Mouse (Mus musculus): ENCODE measurements around the gene Hivep2. TPM values are rescaled to one million over a fixed set of nuclear protein-coding genes. Genes with fewer than 3 reads are reported as not detected.

Hivep2 gene
- polyA plus RNA-seq, 1 experiment from 2014 or later: 0.32 TPM

DNA sequence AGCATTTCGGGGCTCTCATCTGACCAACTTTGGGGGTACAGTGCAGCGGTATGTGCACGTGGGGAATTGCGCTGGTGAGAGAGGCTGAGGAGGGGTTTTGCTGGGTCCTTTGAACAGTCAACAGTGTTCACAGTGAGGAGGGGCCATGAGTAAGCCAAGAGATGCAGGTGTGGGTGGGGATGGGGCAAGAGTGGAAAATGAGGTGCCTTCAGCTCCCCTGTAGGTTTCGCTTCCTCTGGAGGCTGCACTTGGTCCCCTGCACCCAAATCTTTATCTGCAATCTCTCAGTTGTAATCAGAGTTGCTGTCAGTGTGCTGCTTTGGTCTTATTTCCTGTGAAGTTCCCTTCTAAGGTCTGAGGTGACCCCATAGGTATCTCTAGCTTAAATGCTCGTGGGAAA, 27.5 kb downstream of the Hivep2 start:
- H3K4me1 ChIP-seq (replicated peaks): no peaks in the 10 kb centered on the region
- WGBS (ENCODE audit: insufficient replicate concordance): 67% methylated on average over 6 of the region's 6 CpGs
- no peak overlapping the region for H3K27ac ChIP-seq (replicated peaks)
- no peaks in the 10 kb centered on the region for H3K36me3 ChIP-seq (replicated peaks)
- no peak overlapping the region for H3K4me3 ChIP-seq (replicated peaks)
- no peak for ATAC-seq (ENCODE audit: insufficient read depth)
- no peaks in the 10 kb centered on the region for H3K9me3 ChIP-seq (replicated peaks)
- no peak overlapping the region for H3K9ac ChIP-seq
- H3K27me3 ChIP-seq: no peaks in the 10 kb centered on the region
- H3K4me2 ChIP-seq: no peak overlapping the region

DNA sequence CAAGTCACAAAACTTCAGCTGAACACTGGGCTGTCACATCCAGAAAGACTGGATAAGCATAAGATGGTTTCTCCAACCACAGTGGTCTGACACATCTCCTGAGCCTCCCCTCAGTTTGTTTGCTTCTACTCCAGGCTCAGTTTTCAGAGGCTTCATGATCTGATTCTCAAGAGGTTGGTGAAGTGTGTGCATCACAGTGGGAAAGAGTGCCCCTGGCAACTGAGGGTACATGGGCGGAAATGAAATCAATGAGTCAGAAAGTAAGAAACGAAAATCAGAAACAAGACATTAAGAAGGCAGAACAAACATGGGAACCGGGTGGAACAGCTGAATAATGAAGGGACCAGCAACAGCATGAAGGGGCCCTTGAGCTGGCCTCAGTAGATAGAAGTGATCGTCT, 31.5 kb downstream of the Hivep2 start:
- H3K27ac ChIP-seq (replicated peaks): no peak overlapping the region
- no peak for ATAC-seq (ENCODE audit: insufficient read depth)

GRCm38 (mm10) chr10:14004769-14005517, 39.1 kb downstream of the Hivep2 start:
- ATAC-seq (ENCODE audit: insufficient read depth): no peak
- H3K4me2 ChIP-seq: no peak overlapping the region

More for the DNA sequence above, 31.5 kb downstream of the Hivep2 start:
- Histone ChIP-seq H3K4me3 (replicated peaks) (no peak overlapping the region), H3K9me3 (replicated peaks) (no peaks in the 10 kb centered on the region), H3K4me1 (replicated peaks) (no peaks in the 10 kb centered on the region), H3K27me3 (no peaks in the 10 kb centered on the region), H3K4me2 (no peak overlapping the region), H3K9ac (no peak overlapping the region), H3K36me3 (replicated peaks) (no peaks in the 10 kb centered on the region)
- WGBS (ENCODE audit: insufficient replicate concordance): 68% methylated on average over 4 of the region's 4 CpGs

DNA sequence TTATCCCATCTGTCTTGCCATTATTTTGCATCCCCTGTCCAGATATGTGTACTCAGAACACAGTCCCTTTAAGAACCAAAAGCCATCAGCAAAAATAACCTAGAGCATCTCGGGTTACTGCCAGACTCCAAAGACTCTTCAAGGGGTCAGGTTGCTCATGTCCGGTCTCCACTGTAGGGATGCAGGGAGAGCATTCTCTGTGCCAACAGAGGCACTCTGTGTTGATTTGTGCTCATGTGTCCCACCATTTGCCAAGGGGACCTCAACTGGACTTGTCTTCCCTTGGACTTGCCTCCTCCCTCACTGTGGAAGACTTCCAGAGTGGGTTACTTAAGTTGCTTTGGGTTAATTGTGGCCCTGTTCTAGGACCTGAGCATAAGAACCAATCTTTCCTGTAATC, 43.8 kb downstream of the Hivep2 start:
- WGBS (ENCODE audit: insufficient replicate concordance): 69% methylated on average over 2 of the region's 2 CpGs
- H3K4me1 ChIP-seq (replicated peaks): no peaks in the 10 kb centered on the region
- no peak for ATAC-seq (ENCODE audit: insufficient read depth)

More at GRCm38 (mm10) chr10:14004769-14005517, 39.1 kb downstream of the Hivep2 start:
- H3K27ac ChIP-seq (replicated peaks): no peak overlapping the region
- H3K4me3 ChIP-seq (replicated peaks): no peak overlapping the region
- WGBS (ENCODE audit: insufficient replicate concordance): 59% methylated on average over 4 of the region's 4 CpGs
- H3K9me3 ChIP-seq (replicated peaks): no peaks in the 10 kb centered on the region
- H3K9ac ChIP-seq: no peak overlapping the region
- no peaks in the 10 kb centered on the region for H3K27me3 ChIP-seq
- no peaks in the 10 kb centered on the region for H3K4me1 ChIP-seq (replicated peaks)
- no peaks in the 10 kb centered on the region for H3K36me3 ChIP-seq (replicated peaks)

DNA sequence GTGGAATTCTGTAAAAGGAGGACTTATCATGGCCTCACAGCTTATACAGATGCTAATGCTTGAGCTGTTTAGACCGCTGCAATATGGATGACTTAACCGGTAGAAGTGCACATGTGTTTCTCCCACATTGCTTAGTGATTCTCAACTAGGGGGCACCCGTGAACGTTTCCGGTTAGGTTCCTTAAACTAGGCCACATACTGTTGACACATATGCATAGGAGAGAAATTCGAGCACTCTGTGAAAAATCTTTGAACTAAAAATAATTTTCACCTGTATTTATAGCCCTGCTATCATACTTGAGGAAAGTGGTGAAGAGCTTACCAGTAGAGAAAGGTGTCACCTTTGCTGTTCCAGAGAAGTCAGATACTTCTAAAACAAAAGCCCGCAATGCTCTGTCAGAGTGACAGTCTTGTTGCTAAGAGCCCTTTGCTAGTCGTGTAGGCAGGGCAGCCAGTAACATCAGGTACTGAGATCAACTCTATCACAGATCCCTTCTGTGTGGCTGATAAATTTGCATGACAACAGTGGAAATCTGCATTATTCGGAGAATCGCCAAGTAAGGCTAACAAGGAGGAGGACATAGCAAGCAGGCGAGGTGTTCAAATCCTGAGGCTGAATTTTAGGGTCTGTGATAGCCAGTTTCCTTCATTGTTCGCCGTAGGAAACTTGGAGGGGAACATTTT, 50.6 kb downstream of the Hivep2 start:
- no peak for ATAC-seq (ENCODE audit: insufficient read depth)
- 53% methylated on average over 13 of the region's 13 CpGs for WGBS (ENCODE audit: insufficient replicate concordance)
- no peaks in the 10 kb centered on the region for H3K36me3 ChIP-seq (replicated peaks)

More for the DNA sequence above, 43.8 kb downstream of the Hivep2 start:
- H3K36me3 ChIP-seq (replicated peaks): no peaks in the 10 kb centered on the region
- no peaks in the 10 kb centered on the region for H3K9me3 ChIP-seq (replicated peaks)
- no peak overlapping the region for H3K9ac ChIP-seq
- H3K27me3 ChIP-seq: no peaks in the 10 kb centered on the region
- H3K4me3 ChIP-seq (replicated peaks): no peak overlapping the region
- H3K27ac ChIP-seq (replicated peaks): no peak overlapping the region
- H3K4me2 ChIP-seq: no peak overlapping the region

GRCm38 (mm10) chr10:14017338-14017737, 51.5 kb downstream of the Hivep2 start:
- H3K9me3 ChIP-seq (replicated peaks): no peaks in the 10 kb centered on the region
- H3K4me1 ChIP-seq (replicated peaks): no peaks in the 10 kb centered on the region
- H3K4me2 ChIP-seq: no peak overlapping the region
- no peaks in the 10 kb centered on the region for H3K36me3 ChIP-seq (replicated peaks)
- no peak overlapping the region for H3K9ac ChIP-seq
- 54% methylated on average over 2 of the region's 2 CpGs for WGBS (ENCODE audit: insufficient replicate concordance)
- H3K27ac ChIP-seq (replicated peaks): no peak overlapping the region
- ATAC-seq (ENCODE audit: insufficient read depth): no peak
- no peak overlapping the region for H3K4me3 ChIP-seq (replicated peaks)
- H3K27me3 ChIP-seq: no peaks in the 10 kb centered on the region

More for the DNA sequence above, 50.6 kb downstream of the Hivep2 start:
- no peak overlapping the region for H3K4me2 ChIP-seq
- H3K4me1 ChIP-seq (replicated peaks): no peaks in the 10 kb centered on the region
- H3K4me3 ChIP-seq (replicated peaks): no peak overlapping the region
- no peak overlapping the region for H3K27ac ChIP-seq (replicated peaks)
- H3K9me3 ChIP-seq (replicated peaks): no peaks in the 10 kb centered on the region
- no peak overlapping the region for H3K9ac ChIP-seq
- no peaks in the 10 kb centered on the region for H3K27me3 ChIP-seq

- Histone ChIP-seq H3K4me2 (no peak overlapping the region), H3K4me3 (replicated peaks) (no peak overlapping the region), H3K27ac (replicated peaks) (no peak overlapping the region)
Measured at GRCm38 (mm10) chr10:14017822-14018364, 52.0 kb downstream of the Hivep2 start.

DNA sequence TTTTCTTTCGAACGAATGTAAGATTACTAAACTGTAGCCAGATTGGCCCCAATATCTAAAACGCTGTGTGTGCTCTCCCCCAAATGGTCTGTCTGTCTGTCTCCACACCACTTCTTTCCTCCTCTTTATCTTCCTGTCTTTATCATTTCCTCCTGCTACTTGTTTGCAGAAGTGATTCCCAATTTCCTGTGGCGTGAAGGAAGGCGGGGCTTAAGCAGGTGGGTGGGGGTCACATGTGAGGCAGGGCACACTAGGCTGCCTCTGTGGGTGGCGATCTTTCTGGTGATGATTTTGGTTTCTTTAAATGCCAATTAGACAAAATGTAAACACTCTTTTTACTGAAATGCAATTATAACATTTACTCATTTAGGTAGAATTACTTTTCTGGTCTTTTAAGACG, 52.8 kb downstream of the Hivep2 start:
- 6% methylated on average over 7 of the region's 7 CpGs for WGBS (ENCODE audit: insufficient replicate concordance)
- no peaks in the 10 kb centered on the region for H3K9me3 ChIP-seq (replicated peaks)
- no peak overlapping the region for H3K4me3 ChIP-seq (replicated peaks)
- H3K27me3 ChIP-seq: no peaks in the 10 kb centered on the region
- no peaks in the 10 kb centered on the region for H3K36me3 ChIP-seq (replicated peaks)
- no peak overlapping the region for H3K27ac ChIP-seq (replicated peaks)
- H3K9ac ChIP-seq: no peak overlapping the region
- no peak overlapping the region for H3K4me2 ChIP-seq
- H3K4me1 ChIP-seq (replicated peaks): no peaks in the 10 kb centered on the region
- ATAC-seq (ENCODE audit: insufficient read depth): no peak

More at GRCm38 (mm10) chr10:14017822-14018364, 52.0 kb downstream of the Hivep2 start:
- no peak for ATAC-seq (ENCODE audit: insufficient read depth)
- Histone ChIP-seq H3K4me1 (replicated peaks) (no peaks in the 10 kb centered on the region), H3K9me3 (replicated peaks) (no peaks in the 10 kb centered on the region), H3K36me3 (replicated peaks) (no peaks in the 10 kb centered on the region), H3K9ac (no peak overlapping the region), H3K27me3 (no peaks in the 10 kb centered on the region)
- 10% methylated on average over 12 of the region's 12 CpGs for WGBS (ENCODE audit: insufficient replicate concordance)

- Histone ChIP-seq H3K4me2 (no peak overlapping the region), H3K27me3 (no peaks in the 10 kb centered on the region), H3K36me3 (replicated peaks) (no peaks in the 10 kb centered on the region), H3K4me1 (replicated peaks) (no peaks in the 10 kb centered on the region), H3K27ac (replicated peaks) (no peak overlapping the region), H3K9me3 (replicated peaks) (no peaks in the 10 kb centered on the region), H3K4me3 (replicated peaks) (no peak overlapping the region), H3K9ac (no peak overlapping the region)
- 50% methylated on average over 3 of the region's 3 CpGs for WGBS (ENCODE audit: insufficient replicate concordance)
- ATAC-seq (ENCODE audit: insufficient read depth): no peak
Measured at GRCm38 (mm10) chr10:14019198-14019597, 53.3 kb downstream of the Hivep2 start.

DNA sequence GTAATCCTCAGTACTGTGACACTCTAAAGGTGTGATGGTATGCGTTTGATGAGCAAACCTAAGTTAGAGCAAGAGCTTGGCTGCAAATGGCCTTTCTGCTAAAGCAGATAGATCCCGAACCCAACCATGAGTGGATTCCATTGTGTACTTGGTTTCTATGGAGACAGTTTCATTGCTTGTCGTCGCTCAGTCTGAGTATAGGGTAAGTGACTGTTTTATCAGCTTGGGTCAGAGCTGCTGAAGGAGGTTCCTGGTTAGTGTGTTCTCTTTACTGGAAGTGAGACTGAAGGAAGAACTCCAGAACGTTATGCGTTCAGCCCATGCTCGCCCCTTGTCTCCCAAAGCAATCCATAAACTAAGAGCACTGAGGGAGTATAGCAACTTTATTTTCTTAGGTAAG, 54.4 kb downstream of the Hivep2 start:
- Histone ChIP-seq H3K27ac (replicated peaks) (no peak overlapping the region), H3K36me3 (replicated peaks) (no peaks in the 10 kb centered on the region), H3K4me2 (no peak overlapping the region), H3K27me3 (no peaks in the 10 kb centered on the region), H3K9me3 (replicated peaks) (no peaks in the 10 kb centered on the region), H3K4me3 (replicated peaks) (no peak overlapping the region), H3K9ac (no peak overlapping the region), H3K4me1 (replicated peaks) (no peaks in the 10 kb centered on the region)
- WGBS (ENCODE audit: insufficient replicate concordance): 45% methylated on average over 7 of the region's 7 CpGs
- ATAC-seq (ENCODE audit: insufficient read depth): no peak

DNA sequence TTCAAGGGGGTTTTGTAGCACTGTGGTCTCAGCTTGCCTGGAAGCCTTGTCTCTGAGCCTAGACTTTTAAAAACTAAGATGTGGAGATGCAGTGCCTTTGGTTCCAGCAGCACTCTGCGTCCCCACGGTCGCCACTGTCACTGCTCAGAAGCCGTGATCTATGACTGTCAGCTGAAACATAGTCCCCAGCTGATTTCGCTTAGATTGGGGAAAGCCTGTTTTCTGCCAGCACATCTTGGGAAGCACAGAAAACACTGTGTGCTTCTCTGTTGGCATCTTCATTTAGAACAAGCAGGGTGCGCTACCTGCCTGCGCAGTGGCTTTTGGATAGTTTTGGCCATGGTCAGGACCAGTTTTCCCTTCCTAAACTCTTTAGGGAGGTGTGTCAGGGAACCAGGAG, 59.1 kb downstream of the Hivep2 start:
- Histone ChIP-seq H3K27ac (replicated peaks) (no peak overlapping the region), H3K27me3 (no peaks in the 10 kb centered on the region), H3K4me3 (replicated peaks) (no peak overlapping the region), H3K4me1 (replicated peaks) (no peaks in the 10 kb centered on the region), H3K9me3 (replicated peaks) (no peaks in the 10 kb centered on the region), H3K36me3 (replicated peaks) (no peaks in the 10 kb centered on the region), H3K4me2 (no peak overlapping the region), H3K9ac (no peak overlapping the region)
- 71% methylated on average over 7 of the region's 7 CpGs for WGBS (ENCODE audit: insufficient replicate concordance)
- ATAC-seq (ENCODE audit: insufficient read depth): no peak

Measured in liver, embryonic 15.5 days (tissue).